Mouse (Mus musculus): ENCODE results near the gene Cdk2ap2. TPM values are rescaled to one million over a fixed set of nuclear protein-coding genes. Genes with fewer than 3 reads are reported as not detected.
"Not testable (repeated sequence)": the region's sequence is repeated elsewhere in the genome, so short reads cannot be mapped to it uniquely, and the experiment has no call there.

Cdk2ap2 gene
- total RNA-seq, 2 experiments from 2014 or later, result 28.8 to 34.1 TPM

DNA sequence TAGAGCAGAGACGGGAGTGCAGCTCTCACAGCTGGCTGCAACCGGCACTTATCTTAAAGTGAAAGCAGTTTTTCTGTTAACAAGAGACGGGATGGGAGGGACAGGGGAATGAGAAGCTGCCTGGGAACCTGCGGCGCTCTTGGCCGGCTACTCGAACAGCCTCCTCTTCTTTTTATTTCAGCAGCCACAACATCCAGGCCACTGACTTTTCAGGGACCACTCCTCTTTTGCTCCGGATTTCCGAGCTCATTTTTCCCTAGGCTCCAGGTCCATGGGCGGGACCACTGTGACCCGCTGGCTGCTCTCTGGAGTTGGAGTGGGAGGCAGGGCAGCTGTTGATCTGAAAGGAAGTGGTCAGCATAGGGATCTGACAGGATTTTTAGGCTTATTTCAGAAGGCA, 32.5 kb upstream of the Cdk2ap2 start:
- intact Hi-C loops (cut with DNase I); DNase-seq (ENCODE audit: low spot score in 2 of 2): not testable (repeated sequence)

DNA sequence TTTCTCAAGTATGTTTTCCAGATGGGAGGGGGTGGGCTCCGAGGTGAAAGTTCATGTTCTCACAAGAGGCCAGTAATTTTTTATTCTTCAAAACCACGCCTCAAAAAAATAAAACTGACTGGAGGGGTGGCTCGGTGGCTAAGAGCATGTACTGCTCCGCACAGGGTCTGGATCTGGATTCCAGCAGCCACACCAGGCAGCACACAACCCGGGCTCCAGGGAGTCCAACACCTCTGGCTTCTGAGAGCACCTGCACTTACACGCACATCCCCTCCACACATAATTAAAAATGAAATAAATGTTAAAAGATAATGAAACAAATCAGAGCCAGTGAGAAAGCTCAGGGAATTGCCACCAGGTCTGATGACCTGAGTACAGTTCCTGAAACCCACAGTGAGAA, 30.7 kb upstream of the Cdk2ap2 start:
- DNase-seq (ENCODE audit: low spot score in 2 of 2), result no peak
- intact Hi-C loops (cut with DNase I), result no loop called here

DNA sequence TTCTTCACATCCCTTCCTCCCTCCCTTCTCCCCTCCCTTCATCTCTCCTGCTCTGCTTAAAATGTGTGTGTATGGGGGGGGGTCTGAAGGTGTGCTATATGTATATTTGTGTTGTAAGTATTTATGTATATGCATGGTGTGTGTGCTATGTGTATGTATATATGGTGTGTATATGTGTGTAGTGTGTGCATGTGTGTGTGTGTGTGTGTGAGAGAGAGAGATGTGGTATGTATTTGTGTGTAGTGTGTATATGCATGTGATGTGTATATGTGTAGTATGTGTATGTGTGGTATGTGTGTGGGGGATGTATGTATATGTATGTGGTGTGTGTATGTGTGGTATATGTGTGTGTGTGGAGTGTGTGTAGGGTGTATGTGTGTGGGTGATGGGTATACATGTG, 30.1 kb upstream of the Cdk2ap2 start:
- intact Hi-C loops (cut with DNase I), result no loop called here
- DNase-seq (ENCODE audit: low spot score in 2 of 2), result no peak

DNA sequence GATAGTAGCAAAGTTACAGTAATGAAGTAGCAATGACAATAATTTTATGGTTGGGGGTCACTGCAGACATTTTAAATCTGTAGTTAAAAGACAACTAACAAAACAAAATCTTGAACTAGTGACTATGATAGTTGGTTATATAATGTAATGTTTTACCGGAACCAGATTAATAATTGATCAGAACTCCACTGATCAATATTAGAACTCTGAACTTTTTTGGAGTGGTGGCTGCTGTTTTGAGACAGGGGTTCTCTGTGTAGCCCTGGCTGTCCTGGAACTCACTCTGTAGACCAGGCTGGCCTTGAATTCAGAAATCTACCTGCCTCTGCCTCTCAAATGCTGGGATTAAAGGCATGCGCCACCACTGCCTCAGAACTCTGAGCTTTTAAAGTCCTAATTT, 28.7 kb upstream of the Cdk2ap2 start:
- intact Hi-C loops (cut with DNase I); DNase-seq (ENCODE audit: low spot score in 2 of 2): not testable (repeated sequence)

DNA sequence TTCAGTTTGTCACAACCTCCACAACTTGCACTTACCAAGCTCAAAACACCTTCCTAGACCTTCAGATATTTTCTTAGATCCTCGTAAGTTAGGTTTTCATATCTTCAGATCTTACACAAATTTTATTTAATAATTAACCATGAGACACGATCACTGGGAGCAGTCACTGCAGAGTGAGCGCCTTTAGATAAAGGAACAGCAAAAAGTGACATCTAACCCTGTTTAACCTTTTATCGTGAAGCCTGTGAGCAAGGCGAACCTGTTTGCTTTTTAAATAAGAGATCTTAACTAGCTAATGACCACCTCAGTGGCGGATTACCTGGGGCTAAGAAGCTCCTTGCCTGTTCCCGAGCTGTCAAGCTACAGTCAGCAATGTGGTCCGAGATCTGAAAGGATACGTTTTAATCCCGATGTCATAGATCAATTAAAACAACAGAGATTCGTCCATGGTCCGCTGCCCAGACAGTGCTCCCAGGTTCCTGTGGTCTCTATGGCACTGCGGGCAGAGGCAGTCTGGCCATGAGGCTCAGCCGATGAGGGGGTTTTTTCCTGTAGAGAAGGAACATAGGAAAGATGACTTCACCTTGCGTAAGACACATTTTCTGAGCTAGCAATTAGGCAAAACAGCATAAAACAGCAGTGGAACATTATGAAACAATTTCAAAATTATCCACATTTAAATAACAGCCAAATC, 28.1 kb upstream of the Cdk2ap2 start:
- intact Hi-C loops (cut with DNase I), result no loop called here
- no peak for DNase-seq (ENCODE audit: low spot score in 2 of 2)

DNA sequence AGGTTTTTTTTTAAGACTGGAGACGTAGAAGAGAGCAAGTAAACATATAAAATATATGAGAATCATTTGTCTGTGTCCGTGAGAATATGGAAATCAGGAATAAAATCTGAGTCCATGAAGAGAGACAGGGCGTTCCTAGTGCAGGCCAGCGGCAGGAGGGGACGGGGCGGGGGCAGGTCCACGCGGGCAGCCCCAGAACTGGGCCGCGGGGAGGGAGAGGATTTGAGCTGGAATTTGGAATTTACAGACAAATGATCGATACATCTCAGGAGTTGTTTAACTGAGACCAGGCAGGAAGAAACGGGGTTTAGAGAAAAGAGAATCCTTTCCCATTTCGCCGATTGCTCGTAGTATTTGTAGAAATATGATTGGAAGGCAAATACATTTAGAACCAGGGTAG, 26.7 kb upstream of the Cdk2ap2 start:
- DNase-seq (ENCODE audit: low spot score in 2 of 2), result no peak
- intact Hi-C loops (cut with DNase I), result no loop called here

DNA sequence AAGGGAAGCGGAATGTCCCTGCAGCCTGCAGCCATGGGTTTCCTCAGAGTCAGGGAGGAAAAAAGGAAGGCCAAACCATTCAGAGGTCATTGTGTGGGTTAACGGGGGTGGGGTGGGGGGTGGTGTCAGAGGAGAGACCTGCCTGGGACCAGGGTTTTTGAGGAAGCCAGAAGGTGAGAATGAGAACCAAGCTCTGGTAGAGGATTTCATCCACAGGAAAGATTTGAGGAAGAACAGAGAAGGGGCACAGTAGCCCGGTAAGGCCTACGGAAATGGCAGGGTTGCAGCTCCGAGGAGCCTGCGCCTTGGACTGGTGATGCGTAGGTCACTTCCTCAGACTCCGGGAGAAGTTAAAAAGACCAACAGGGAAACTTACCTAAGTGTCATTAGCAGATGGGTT, 26.2 kb upstream of the Cdk2ap2 start:
- no peak for DNase-seq (ENCODE audit: low spot score in 2 of 2)
- intact Hi-C loops (cut with DNase I), result no loop called here

DNA sequence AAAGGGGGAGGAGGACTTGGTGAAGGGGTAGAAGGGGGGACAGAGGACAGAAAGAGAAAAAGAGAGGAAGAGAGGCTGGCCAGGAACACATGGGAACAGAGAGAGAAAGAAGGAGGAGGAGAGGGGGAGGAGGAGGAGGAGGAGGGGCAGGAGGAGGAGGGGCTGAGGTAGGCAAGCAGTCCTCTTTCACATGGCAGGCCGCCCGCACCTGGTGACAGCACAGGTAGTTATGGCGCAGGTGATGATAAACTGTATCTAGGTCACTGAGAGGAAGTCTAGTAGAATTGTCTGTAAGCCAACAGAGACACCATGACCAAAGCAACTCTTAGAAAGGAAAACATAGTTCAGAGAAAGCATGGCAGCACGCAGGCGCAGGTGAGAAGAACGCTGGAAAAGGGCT, 25.6 kb upstream of the Cdk2ap2 start:
- DNase-seq (ENCODE audit: low spot score in 2 of 2), result no peak
- intact Hi-C loops (cut with DNase I), result no loop called here

DNA sequence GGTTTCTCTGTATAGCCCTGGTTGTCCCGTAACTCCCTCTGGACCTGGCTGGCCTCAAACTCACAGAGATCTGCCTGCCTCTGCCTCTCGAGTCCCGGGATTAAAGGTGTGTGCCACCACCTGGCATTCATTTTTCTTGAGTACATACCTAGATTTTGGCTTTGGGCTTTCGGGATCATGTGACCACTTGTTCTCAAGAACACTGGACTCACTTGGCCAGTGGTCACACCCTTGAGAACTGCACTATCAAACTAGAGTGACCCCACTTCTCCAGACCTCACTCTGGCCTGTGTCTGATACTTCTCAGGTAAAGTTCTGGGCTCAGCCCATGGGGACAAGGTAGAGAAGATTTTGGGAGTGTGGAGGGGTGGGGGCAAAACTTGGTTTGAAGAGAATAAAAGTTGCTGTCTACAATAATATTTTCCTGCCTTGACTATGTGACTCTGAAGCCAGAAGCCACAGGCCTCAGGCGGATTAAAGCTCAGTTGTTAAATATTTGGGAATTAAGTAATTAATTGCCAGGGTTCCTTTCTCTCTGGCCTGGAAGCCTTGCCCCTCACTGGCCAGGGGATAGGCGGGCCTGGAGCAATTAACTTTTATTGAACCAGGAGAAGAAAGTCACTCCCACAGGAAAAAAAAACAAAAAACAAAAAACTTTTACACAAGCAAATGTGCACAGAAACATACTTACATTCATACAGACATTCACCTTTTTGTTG, 24.1 kb upstream of the Cdk2ap2 start:
- no peak for DNase-seq (ENCODE audit: low spot score in 2 of 2)
- intact Hi-C loops (cut with DNase I), result no loop called here

DNA sequence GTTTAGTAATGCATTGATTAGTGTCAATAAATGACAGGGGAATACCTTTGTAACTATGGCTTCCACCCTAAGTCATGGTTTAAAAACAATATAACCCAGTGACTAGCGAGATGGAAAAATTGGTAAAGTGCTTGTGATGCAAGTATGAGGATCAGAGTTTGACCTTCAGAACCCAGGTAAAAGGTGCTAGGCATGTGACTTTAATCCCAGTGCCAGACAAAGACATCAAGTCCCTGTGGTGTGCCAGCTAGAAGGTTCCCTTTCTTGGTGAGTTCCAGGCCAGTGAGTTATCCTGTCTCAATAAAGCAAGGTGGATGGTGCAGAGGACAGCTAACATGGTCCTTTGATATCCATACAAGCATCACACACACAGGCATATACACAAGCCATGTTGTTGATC, 21.5 kb upstream of the Cdk2ap2 start:
- no peak for DNase-seq (ENCODE audit: low spot score in 2 of 2)
- intact Hi-C loops (cut with DNase I), result no loop called here

DNA sequence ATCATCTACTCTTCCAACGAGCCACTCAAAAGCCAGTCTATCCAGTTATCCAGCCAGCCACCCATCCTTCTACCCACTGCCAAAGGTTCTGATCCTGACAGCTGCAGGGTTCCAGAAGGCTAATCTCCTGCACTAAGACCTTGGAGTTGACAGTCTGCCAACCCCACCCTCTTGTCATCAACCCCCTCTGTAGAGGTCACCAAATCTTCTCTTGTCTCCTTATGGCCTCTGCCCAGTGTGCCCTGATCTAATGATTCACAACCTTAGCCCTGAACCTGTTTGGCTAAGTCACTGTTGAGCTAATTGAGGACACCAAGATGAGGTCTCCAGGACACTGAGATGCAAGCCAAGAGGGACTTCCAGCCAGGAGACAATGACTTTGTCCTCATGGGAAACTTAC, 17.4 kb upstream of the Cdk2ap2 start:
- intact Hi-C loops (cut with DNase I), result no loop called here
- no peak for DNase-seq (ENCODE audit: low spot score in 2 of 2)

DNA sequence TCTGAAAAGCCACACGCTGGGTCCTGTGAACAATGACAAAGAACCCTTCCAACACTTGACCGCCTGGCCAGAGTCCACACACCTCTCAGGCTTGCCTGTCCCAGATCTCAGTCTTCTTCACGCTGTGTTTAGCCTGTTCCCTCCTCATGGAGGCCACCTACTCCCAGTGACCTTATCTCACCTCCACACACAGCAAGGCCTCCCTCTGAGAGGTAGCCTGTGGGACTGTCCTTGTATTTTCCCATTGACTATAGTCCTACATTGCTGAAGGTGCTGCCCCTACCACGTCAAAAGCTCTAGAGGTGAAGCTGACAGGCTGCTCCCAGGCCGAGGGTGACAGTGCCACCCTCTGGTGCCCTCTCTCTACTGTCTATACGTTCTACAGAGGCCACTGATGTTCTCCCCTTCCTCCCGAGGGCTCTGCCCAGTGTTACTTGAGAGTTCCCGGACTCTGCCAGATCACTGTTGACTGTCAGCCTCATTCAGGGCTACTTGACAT, 16.4 kb upstream of the Cdk2ap2 start:
- intact Hi-C loops (cut with DNase I), result no loop called here
- no peak for DNase-seq (ENCODE audit: low spot score in 2 of 2)

DNA sequence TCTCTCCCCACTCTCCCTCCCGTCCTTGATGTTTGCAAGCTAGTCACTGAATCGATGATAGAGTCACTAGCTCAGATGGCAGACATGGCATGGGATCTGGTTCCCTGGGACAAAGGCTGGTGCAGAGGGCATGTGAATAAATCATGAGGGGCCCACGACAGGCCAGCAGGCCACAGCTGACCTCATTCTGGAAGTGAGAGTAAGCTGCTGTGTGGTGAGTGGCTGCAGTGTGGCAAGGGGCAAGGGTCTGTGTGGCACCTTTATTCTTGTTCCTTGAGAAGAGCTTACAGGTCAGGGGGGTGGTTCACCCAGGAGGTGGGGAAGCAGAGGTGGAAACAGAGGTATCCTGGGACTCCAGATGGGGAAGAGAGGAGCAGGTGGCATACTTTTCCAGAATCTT, 15.6 kb upstream of the Cdk2ap2 start, which contains the start of gene Cabp2:
Gene Cabp2 (plus strand): TSS at position 185 of the 400 bp plus-strand sequence.
- intact Hi-C loops (cut with DNase I), result no loop called here

DNA sequence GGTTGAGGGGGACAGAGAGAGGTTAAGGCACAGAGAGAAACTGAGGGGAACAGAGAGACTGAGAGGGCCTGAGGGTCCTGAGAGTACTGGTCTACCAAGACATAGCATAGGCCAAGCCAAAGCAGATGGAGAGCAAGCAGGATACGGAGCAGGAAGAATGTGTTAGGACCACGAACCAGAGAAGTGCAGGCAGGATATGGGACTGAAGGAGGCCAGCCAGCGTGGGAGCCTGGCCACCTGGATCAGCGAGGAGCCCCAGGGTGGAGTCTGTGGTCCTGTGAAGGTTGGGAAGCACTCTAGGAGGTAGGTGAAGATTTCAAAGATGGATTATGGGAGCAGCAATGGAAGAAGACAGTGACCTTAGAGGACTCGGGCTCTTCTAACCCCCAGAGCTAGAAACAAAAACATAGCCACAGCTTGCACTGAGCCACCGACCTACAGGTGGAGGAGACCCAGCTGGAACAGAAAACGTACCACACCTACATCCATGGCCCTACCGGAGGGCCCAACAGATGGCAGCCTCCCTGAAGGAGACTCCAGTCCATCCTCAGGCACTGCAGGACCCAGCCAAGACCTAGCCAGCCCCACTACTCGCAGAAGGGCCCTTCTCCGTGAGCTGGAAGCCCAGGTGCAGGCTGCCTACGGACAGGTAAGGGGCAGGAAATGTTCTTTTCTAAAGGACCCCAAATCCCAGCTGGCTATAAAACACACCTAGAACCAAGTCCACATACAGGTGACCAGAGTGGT, 14.6 kb upstream of the Cdk2ap2 start:
- DNase-seq (ENCODE audit: low spot score in 2 of 2), result no peak
- intact Hi-C loops (cut with DNase I), result no loop called here

More for the DNA sequence above, 15.6 kb upstream of the Cdk2ap2 start, which contains the start of gene Cabp2:
- no peak for DNase-seq (ENCODE audit: low spot score in 2 of 2)

DNA sequence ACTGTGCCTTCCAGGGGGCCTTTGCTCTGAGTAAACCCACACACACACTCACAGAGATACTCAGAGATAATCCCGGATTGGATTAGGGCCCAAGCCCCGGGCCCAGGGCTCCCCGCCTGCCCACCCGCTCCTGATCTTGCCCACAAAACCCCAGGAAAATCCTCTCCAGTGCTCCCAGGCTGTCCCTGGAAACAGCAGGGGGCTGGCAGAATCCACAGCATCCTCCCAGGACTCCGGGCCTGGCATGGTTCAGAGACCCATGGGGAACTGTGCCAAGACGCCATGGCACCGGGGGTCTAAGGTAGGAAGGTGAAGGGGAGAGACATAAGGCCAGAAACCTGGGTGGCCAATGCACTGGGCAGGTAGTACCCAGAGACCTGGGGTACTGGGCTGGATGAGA, 13.7 kb upstream of the Cdk2ap2 start:
- intact Hi-C loops (cut with DNase I), result no loop called here
- DNase-seq (ENCODE audit: low spot score in 2 of 2), result no peak

DNA sequence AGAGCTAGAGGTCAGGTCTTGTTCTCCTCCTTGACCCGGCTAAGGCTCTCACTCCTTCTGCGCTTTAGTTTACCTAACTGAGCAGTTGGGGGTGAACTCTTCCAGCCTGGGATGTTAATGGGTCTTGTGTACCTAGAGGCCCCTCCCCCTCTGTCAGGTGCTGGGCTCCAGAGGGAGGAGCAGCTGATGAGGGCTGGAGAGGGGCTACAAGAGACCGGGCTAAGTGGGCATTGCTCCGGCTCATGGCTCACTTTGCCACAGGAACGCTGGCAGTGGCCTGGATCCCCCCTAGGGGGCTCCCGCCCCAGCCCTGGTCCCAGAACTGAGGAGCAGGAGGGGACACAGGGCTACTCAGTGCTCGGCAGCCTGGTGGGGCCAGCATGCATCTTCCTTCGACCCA, 13.2 kb upstream of the Cdk2ap2 start:
- intact Hi-C loops (cut with DNase I), result no loop called here
- no peak for DNase-seq (ENCODE audit: low spot score in 2 of 2)

DNA sequence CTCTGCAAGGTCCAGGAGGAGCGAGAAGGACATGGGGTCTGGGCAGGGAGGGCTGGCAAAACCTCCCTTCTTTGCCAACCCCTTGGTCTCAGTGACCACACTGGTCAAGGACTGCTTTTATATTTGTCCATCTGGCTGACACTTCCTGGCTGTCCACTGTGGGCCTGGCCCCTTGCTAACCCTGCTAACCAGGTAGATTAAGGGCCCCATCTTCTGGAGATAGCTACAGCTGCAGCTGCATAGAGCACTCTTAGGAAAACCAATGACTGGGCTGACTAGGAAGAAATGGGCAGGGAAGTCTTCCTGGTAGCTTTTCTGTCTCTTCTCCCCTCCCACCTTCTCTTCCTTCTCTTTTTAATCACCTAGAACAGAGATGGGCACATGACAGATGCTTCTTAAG, 12.0 kb upstream of the Cdk2ap2 start:
- no peak for DNase-seq (ENCODE audit: low spot score in 2 of 2)
- intact Hi-C loops (cut with DNase I), result no loop called here

DNA sequence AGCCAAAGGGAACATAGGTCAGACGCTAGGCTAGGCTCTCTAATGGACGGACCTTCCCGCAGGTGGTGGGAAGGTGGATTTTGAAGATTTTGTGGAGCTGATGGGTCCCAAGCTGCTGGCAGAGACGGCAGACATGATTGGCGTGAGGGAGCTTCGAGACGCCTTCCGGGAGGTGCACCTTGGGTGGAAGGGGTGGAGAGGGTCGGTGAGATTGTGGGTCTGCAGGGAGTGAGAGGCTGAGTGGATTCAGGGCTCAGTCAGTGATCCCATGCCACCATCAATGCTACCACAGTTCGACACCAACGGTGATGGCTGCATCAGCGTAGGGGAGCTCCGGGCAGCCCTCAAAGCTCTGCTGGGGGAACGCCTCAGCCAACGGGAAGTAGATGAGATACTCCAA, 10.8 kb upstream of the Cdk2ap2 start:
- DNase-seq (ENCODE audit: low spot score in 2 of 2), result no peak
- intact Hi-C loops (cut with DNase I), result no loop called here

DNA sequence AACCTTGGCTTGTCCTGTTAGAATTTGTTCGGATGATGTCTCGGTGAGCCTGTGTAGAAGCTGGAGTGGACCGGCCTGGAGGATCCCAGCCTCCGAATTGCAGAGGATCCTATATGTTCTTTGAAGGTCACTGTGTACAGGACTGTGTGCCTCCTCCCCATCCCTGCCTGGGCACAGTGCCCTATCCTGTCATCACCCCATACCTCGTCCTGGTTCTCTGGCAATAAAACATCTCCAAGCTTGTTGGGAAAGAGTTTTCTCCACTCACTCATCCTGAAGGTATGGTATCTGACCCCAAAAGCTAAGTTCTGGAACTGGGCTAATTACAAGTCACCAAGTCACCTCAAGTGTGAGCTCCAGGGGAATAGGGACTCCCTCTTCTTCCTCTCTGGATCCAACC, 9.9 kb upstream of the Cdk2ap2 start:
- intact Hi-C loops (cut with DNase I), result no loop called here
- DNase-seq (ENCODE audit: low spot score in 2 of 2), result no peak

DNA sequence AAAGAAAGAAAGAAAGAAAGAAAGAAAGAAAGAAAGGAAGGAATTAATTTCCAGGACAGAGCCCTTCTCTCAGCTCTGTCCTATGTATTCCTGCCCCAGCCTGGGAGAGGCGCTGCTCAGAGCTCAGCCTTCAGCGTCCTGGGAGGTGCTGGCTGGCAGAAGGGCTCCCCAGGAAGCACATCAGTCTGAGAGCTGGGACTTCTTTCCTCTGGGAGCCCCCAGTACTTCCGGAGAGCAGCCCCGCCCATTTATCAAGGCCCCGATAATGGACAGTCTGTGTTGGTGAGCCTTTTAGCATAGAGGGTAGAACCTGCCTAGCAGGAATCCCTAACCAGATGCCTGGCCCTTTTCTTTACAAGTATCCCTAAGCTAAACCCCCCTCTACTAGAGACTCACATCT, 8.8 kb upstream of the Cdk2ap2 start:
- intact Hi-C loops (cut with DNase I), result no loop called here
- DNase-seq (ENCODE audit: low spot score in 2 of 2), result no peak

DNA sequence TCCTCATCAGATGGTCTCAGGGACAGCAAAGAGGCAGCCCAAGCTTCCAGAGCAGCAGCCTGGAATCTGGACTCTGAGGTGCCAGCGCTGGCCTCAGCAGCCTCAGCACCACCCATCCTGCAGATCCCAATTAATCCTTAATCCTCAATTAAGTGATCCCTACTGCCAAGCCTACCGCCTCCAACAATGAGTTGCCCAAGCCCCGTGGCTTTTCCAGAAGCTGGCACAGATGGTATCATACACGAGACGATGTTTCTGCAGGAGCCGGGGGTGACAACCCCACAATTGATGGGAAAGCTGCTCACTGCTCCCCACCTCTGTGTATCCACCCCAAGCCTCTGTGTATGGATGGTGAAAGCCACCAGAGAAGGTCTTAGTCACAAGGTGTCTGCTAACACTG, 7.9 kb upstream of the Cdk2ap2 start:
- no peak for DNase-seq (ENCODE audit: low spot score in 2 of 2)
- intact Hi-C loops (cut with DNase I), result no loop called here
